Mouse (Mus musculus): ENCODE results near the gene Rere.

Rere gene

DNA sequence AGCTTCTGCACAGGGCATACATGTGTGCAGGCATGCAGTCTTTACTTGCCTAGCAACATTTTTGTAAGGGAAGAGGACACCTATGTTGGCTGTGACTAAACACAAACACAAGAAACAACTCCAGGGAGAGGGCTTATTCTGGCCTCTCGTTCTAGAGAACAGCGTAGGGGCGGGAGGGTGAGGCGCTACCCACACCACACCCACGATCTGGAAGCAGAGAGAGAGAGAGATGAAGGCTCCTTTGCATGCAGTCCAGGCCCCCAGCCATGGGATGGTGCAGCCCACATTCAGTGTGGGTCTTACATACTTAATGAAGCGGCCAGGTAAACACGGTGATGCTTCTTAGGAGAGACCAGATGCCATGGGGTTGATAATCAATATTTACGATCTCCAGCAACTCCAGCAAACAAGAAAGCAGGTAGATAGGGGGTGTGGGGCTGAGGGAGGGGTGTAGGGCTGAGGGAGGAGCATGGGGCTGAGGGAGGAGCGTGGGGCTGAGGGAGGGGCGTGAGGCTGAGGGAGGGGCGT is 371.7 kb downstream of the Rere start:
- DNase-seq (ENCODE audit: low read depth, low spot score), result no peak

DNA sequence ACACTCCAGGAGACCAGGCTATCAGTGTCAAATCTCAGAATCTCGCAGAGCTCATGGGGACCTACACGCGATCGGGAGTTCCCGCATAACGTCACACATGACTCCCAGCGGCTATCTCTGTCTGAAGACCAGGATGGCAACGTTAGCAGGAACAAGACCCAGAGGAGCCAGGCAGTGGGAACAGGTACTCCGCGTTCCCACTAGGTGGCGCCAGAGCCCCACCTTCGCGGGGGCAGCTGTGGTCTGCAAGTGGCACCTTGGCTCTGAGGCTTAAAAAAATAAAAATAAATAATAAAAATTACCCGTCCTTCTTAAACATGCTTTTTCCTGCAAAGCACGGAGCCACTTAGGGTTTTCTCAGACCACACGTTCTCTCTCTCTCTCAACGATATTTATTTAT is 374.5 kb downstream of the Rere start:
- peak; percentile 80 for DNase-seq (ENCODE audit: low read depth, low spot score)

DNA sequence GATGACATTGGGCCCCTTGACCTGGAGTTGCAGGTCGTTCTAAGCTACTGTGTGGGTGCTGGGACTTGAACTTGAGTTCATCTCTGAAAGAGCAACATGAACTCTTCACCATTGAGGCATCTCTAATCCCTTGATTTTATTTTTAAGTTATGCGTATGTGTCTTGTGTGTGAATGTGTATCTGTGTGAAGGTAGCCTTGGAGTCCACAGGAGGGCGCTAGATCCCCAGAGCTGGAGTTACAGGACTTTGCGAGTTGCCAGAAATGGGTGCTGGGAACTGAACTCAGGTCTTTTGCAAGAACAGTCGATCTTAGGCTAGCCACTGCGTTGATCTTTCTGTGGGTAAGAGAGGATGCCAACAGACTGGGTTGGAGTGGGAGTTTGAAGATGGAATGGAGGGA is 375.1 kb downstream of the Rere start:
- no peak for DNase-seq (ENCODE audit: low read depth, low spot score)

DNA sequence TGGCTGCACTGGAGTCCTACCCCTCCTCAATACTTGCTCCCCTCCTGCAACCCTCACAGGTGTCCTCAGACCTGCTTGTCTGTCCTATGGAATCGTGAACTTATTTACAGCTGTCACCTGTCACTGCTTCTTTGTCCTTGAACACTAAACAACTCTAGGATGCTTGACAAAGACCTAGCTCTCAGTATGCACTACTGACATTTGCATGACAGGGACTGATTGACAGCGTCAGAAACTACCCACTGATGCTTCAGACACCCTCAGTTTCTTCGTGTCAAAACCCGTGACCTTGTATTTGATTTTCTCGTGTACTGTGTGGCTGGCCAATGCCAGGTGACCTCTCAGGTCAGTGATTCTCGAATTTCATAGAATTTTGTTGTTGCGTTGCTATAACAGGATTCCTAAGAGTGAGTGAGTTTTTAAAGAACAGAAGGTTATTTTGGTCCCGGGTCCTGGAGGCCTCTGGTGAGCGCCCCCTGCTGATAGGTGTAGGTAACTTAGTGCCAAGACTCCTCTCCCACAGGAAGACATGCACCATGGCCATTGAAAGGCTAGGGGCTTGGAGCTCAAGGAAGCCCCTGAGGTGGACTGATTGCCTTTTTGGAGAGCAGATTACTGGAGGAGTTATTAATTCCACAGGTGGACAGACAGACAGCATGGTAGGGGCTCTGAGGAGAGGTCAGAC is 378.6 kb downstream of the Rere start:
- DNase-seq (ENCODE audit: low read depth, low spot score), result peak; percentile 50

DNA sequence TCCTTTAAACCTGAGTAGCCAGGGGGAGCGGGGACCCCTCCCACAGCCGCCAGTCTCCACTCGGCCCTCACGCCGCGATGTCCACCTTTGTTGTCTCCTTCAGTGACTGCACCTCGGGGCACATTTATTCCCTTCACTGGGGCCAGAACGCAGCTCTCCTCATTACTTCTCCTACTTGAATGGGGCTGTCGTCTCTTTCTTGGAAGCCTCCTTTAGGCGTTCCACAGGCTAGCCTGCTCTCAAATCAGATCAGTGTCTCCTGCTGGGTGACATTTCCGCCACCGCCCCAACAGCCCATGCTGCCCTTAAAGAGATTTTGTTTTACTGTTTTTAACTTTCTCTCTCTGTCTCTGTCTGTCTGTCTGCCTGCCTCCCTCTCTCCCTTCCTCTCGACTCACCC is 380.4 kb downstream of the Rere start:
- no peak for DNase-seq (ENCODE audit: low read depth, low spot score)

DNA sequence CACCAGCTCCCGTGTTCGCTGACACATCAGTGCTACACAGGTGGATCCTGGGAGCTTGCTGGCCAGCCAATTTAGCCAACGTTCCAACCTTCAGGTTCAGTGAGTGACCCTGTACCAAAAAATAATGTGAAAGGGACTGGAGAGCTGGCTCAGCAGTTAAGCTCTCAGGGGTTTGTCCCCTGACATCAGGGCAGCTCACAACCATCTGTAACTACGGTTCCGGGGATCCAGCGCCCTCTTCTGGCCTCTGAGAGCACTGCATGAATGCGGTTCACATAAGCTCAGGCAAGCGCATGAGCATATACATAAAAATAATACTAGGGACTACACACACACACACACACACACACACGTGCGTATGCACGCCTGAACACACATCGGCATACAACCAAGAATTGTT is 381.7 kb downstream of the Rere start:
- peak; percentile 84 for DNase-seq (ENCODE audit: low read depth, low spot score)

DNA sequence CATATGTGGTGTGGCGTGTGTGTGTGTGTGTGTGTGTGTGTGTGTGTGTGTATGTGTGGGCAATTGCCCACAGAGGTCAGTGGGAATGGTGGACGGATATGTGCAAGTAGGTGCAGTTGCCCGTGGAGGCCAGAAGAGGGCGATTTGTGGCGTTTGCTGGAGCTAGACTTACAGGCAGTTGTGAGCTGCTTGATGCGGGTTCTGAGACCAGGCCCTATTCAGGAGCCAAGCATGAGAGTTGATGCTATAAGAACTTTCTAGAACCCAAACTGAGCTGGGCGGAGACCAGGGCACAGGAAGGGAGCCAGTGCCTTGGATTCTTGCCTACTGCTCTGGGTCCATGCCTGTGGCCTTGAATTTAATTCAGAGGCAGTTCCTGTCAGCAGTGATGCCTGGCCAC is 383.3 kb downstream of the Rere start:
- DNase-seq (ENCODE audit: low read depth, low spot score), result peak; percentile 51

DNA sequence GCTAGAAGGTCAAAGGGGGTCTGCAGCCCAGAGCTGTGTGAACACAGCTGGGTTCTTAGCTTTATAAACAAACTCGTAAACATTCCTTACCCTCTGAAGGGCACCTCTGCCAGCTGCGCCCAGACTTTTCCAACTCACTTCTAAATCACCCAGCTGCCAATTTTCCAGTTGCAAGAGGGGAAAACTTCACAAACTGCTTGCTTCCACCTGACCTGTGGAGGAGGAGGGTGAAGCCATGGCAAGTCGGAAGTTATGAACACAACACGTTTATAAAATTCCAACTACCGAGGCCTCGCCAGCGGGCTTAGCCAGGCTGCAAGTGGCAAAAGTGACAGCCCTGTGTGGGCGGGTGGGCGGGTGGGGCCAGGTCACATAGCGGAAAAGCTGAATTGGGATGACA is 384.4 kb downstream of the Rere start:
- no peak for DNase-seq (ENCODE audit: low read depth, low spot score)
